Mouse (Mus musculus) bone marrow macrophage, adult 2 months (primary cell): Measurements from ENCODE around the gene Oxsr1. TPM values are rescaled to one million over a fixed set of nuclear protein-coding genes. Genes with fewer than 3 reads are reported as not detected.
A peak's percentile ranks its signal among the peaks of the same experiment; 100 is the strongest.

ENCODE experiments used
- H3K27ac ChIP-seq: 2 replicates; pipeline ENCODE4 v1.5.1; 2012; ENCODE audit warnings: low read depth, low read length; ENCODE audit not compliant: insufficient read depth
- H3K4me1 ChIP-seq: 2 replicates; pipeline ENCODE4 v1.6.1; 2012; ENCODE audit warnings: low read length; ENCODE audit not compliant: control insufficient read depth, insufficient read depth
- H3K4me3 ChIP-seq: 2 replicates; pipeline ENCODE4 v1.5.1; 2012; ENCODE audit warnings: mild to moderate bottlenecking, low read length, moderate library complexity; ENCODE audit not compliant: insufficient read depth
- CTCF ChIP-seq: IDR thresholded peaks from 2 replicates; pipeline ENCODE4 v1.5.1; 2012; ENCODE audit warnings: low read depth, mild to moderate bottlenecking, low read length, moderate library complexity
- POLR2A ChIP-seq: IDR thresholded peaks from 2 replicates; pipeline ENCODE4 v1.6.1; 2012; ENCODE audit warnings: mild to moderate bottlenecking, low read depth, low read length, borderline replicate concordance
- polyA plus RNA-seq: library from polyadenylated mRNA; stranded (reverse); fragments of >200 nt; gene quantifications from 2 replicates; pipeline ENCODE4 v1.2.4, GENCODE M21; 2012; ENCODE audit not compliant: missing spikeins, insufficient read depth, insufficient read length

The Oxsr1 gene
- polyA plus RNA-seq, 1 experiment, result 29.2 TPM

- Histone ChIP-seq H3K4me3 (no peak overlapping the region), H3K27ac (no peak overlapping the region), H3K4me1 (peaks cover 2% of the 10 kb centered on the region; the same call in 1 of the 2 replicates)
- TF ChIP-seq POLR2A (no peak), CTCF (no peak)
Measured at GRCm38 (mm10) chr9:119355943-119356342, 33.7 kb upstream of the Oxsr1 start.

GRCm38 (mm10) chr9:119353926-119354325, 31.7 kb upstream of the Oxsr1 start:
- TF ChIP-seq POLR2A (no peak), CTCF (no peak)
- H3K27ac ChIP-seq, result no peak overlapping the region
- H3K4me1 ChIP-seq, result peaks cover 2% of the 10 kb centered on the region; the same call in 1 of the 2 replicates
- H3K4me3 ChIP-seq, result no peak overlapping the region

GRCm38 (mm10) chr9:119352060-119352459, 29.8 kb upstream of the Oxsr1 start:
- no peaks in the 10 kb centered on the region for H3K4me1 ChIP-seq
- H3K27ac ChIP-seq, result no peak overlapping the region
- no peak for TF ChIP-seq POLR2A
- TF ChIP-seq CTCF, result peak; percentile 65
- H3K4me3 ChIP-seq, result no peak overlapping the region

- H3K4me3 ChIP-seq, result no peak overlapping the region
- TF ChIP-seq POLR2A, result no peak
- TF ChIP-seq CTCF, result no peak
- H3K4me1 ChIP-seq, result no peaks in the 10 kb centered on the region
- H3K27ac ChIP-seq, result no peak overlapping the region
Measured at GRCm38 (mm10) chr9:119350947-119351705, 28.9 kb upstream of the Oxsr1 start.

- H3K4me1 ChIP-seq, result no peaks in the 10 kb centered on the region
- no peak overlapping the region for H3K4me3 ChIP-seq
- H3K27ac ChIP-seq, result no peak overlapping the region
- TF ChIP-seq POLR2A (no peak), CTCF (no peak)
Measured at GRCm38 (mm10) chr9:119350531-119350930, 28.3 kb upstream of the Oxsr1 start.

GRCm38 (mm10) chr9:119346376-119346775, 24.1 kb upstream of the Oxsr1 start:
- H3K4me1 ChIP-seq, result peaks cover 18% of the 10 kb centered on the region
- no peak overlapping the region for H3K27ac ChIP-seq
- TF ChIP-seq CTCF (no peak), POLR2A (no peak)
- H3K4me3 ChIP-seq, result no peak overlapping the region

- Histone ChIP-seq H3K27ac (peak overlapping the region; percentile 89), H3K4me3 (peak overlapping the region; percentile 80), H3K4me1 (peaks cover 21% of the 10 kb centered on the region)
- TF ChIP-seq CTCF (no peak), POLR2A (no peak)
Measured at GRCm38 (mm10) chr9:119342728-119343127, 20.5 kb upstream of the Oxsr1 start.

GRCm38 (mm10) chr9:119340909-119341816, 18.9 kb upstream of the Oxsr1 start, which contains the start of gene Myd88:
Gene Myd88 (minus strand): TSS chr9:119341411.
- peak within 1 kb of the TSS; percentile 89 for H3K27ac ChIP-seq
- TF ChIP-seq CTCF (no peak), POLR2A (no peak)
- peaks cover 31% of the 10 kb centered on the region for H3K4me1 ChIP-seq
- peak within 1 kb of the TSS; percentile 89 for H3K4me3 ChIP-seq

- H3K4me3 ChIP-seq, result peak overlapping the region; percentile 89
- H3K27ac ChIP-seq, result peak overlapping the region; percentile 89
- no peak for TF ChIP-seq CTCF
- H3K4me1 ChIP-seq, result peaks cover 39% of the 10 kb centered on the region
Measured at GRCm38 (mm10) chr9:119340212-119340580, 18.0 kb upstream of the Oxsr1 start.
